Mouse (Mus musculus): ENCODE data around the gene Ints1. TPM values are rescaled to one million over a fixed set of nuclear protein-coding genes. Genes with fewer than 3 reads are reported as not detected.

The Ints1 gene
- polyA plus RNA-seq, 1 experiment from 2014 or later = 31.8 TPM

GRCm38 (mm10) chr5:139734746-139735145 lies 40.7 kb downstream of the Ints1 start:
- Histone ChIP-seq H3K9ac (ENCODE audit: low read length) (no peak overlapping the region), H3K9me3 (replicated peaks; ENCODE audit: control insufficient read depth, low read length) (no peaks in the 10 kb centered on the region), H3K27ac (ENCODE audit: low read depth, low read length) (no peak overlapping the region), H3K4me1 (ENCODE audit: control insufficient read depth, insufficient read depth, low read length) (peaks cover 7% of the 10 kb centered on the region), H3K4me2 (ENCODE audit: low read length) (no peak overlapping the region), H3K4me3 (ENCODE audit: low read depth, low read length) (no peak overlapping the region), H3K36me3 (ENCODE audit: control insufficient read depth, insufficient read depth, low read length) (no peaks in the 10 kb centered on the region), H3K27me3 (replicated peaks; ENCODE audit: control insufficient read depth, insufficient read depth, low read length) (0 out of 2 replicates have a peak, but pooled peaks cover 3% of the 10 kb centered on the region)
- no peak for DNase-seq (ENCODE audit: low spot score)
- no peak for ATAC-seq
- WGBS = 86% methylated on average over 7 of the region's 7 CpGs

GRCm38 (mm10) chr5:139734016-139734415 lies 41.5 kb downstream of the Ints1 start:
- Histone ChIP-seq H3K9ac (ENCODE audit: low read length) (no peak overlapping the region), H3K27ac (ENCODE audit: low read depth, low read length) (no peak overlapping the region), H3K4me1 (ENCODE audit: control insufficient read depth, insufficient read depth, low read length) (peaks cover 7% of the 10 kb centered on the region), H3K4me2 (ENCODE audit: low read length) (no peak overlapping the region), H3K27me3 (replicated peaks; ENCODE audit: control insufficient read depth, insufficient read depth, low read length) (0 out of 2 replicates have a peak, but pooled peaks cover 3% of the 10 kb centered on the region), H3K4me3 (ENCODE audit: low read depth, low read length) (no peak overlapping the region), H3K9me3 (replicated peaks; ENCODE audit: control insufficient read depth, low read length) (no peaks in the 10 kb centered on the region), H3K36me3 (ENCODE audit: control insufficient read depth, insufficient read depth, low read length) (no peaks in the 10 kb centered on the region)
- DNase-seq (ENCODE audit: low spot score) = no peak
- WGBS = 84% methylated on average over 3 of the region's 3 CpGs
- no peak for ATAC-seq

- 75% methylated on average over 11 of the region's 11 CpGs for WGBS
- H3K4me2 ChIP-seq (ENCODE audit: low read length) = no peak overlapping the region
- H3K9ac ChIP-seq (ENCODE audit: low read length) = no peak overlapping the region
- H3K27ac ChIP-seq (ENCODE audit: low read depth, low read length) = no peak overlapping the region
- H3K4me1 ChIP-seq (ENCODE audit: control insufficient read depth, insufficient read depth, low read length) = peaks cover 7% of the 10 kb centered on the region
- 0 out of 2 replicates have a peak, but pooled peaks cover 3% of the 10 kb centered on the region for H3K27me3 ChIP-seq (replicated peaks; ENCODE audit: control insufficient read depth, insufficient read depth, low read length)
- H3K9me3 ChIP-seq (replicated peaks; ENCODE audit: control insufficient read depth, low read length) = no peaks in the 10 kb centered on the region
- ATAC-seq (no peak), DNase-seq (ENCODE audit: low spot score) (no peak)
- H3K36me3 ChIP-seq (ENCODE audit: control insufficient read depth, insufficient read depth, low read length) = no peaks in the 10 kb centered on the region
- H3K4me3 ChIP-seq (ENCODE audit: low read depth, low read length) = no peak overlapping the region
These were observed 42.8 kb downstream of the Ints1 start for GRCm38 (mm10) chr5:139732634-139733107.

GRCm38 (mm10) chr5:139730712-139731486 lies 44.6 kb downstream of the Ints1 start:
- WGBS = 59% methylated on average over 8 of the region's 8 CpGs
- Histone ChIP-seq H3K9me3 (replicated peaks; ENCODE audit: control insufficient read depth, low read length) (no peaks in the 10 kb centered on the region), H3K36me3 (ENCODE audit: control insufficient read depth, insufficient read depth, low read length) (no peaks in the 10 kb centered on the region), H3K4me3 (ENCODE audit: low read depth, low read length) (no peak overlapping the region), H3K27me3 (replicated peaks; ENCODE audit: control insufficient read depth, insufficient read depth, low read length) (0 out of 2 replicates have a peak, but pooled peaks cover 3% of the 10 kb centered on the region), H3K27ac (ENCODE audit: low read depth, low read length) (no peak overlapping the region), H3K4me1 (ENCODE audit: control insufficient read depth, insufficient read depth, low read length) (peaks cover 7% of the 10 kb centered on the region), H3K9ac (ENCODE audit: low read length) (no peak overlapping the region), H3K4me2 (ENCODE audit: low read length) (no peak overlapping the region)
- no peak for ATAC-seq
- no peak for DNase-seq (ENCODE audit: low spot score)

- no peak for ATAC-seq
- Histone ChIP-seq H3K36me3 (ENCODE audit: control insufficient read depth, insufficient read depth, low read length) (no peaks in the 10 kb centered on the region), H3K9ac (ENCODE audit: low read length) (no peak overlapping the region), H3K4me3 (ENCODE audit: low read depth, low read length) (no peak overlapping the region), H3K4me1 (ENCODE audit: control insufficient read depth, insufficient read depth, low read length) (no peaks in the 10 kb centered on the region), H3K27ac (ENCODE audit: low read depth, low read length) (no peak overlapping the region), H3K27me3 (replicated peaks; ENCODE audit: control insufficient read depth, insufficient read depth, low read length) (no peaks in the 10 kb centered on the region), H3K4me2 (ENCODE audit: low read length) (no peak overlapping the region), H3K9me3 (replicated peaks; ENCODE audit: control insufficient read depth, low read length) (no peaks in the 10 kb centered on the region)
- 82% methylated on average over 11 of the region's 11 CpGs for WGBS
- no peak for DNase-seq (ENCODE audit: low spot score)
These were observed 48.2 kb downstream of the Ints1 start for GRCm38 (mm10) chr5:139727261-139727660.

GRCm38 (mm10) chr5:139726186-139726585 lies 49.3 kb downstream of the Ints1 start:
- Histone ChIP-seq H3K27me3 (replicated peaks; ENCODE audit: control insufficient read depth, insufficient read depth, low read length) (no peaks in the 10 kb centered on the region), H3K27ac (ENCODE audit: low read depth, low read length) (no peak overlapping the region), H3K9me3 (replicated peaks; ENCODE audit: control insufficient read depth, low read length) (no peaks in the 10 kb centered on the region), H3K4me3 (ENCODE audit: low read depth, low read length) (no peak overlapping the region), H3K9ac (ENCODE audit: low read length) (no peak overlapping the region), H3K4me1 (ENCODE audit: control insufficient read depth, insufficient read depth, low read length) (no peaks in the 10 kb centered on the region), H3K4me2 (ENCODE audit: low read length) (no peak overlapping the region), H3K36me3 (ENCODE audit: control insufficient read depth, insufficient read depth, low read length) (no peaks in the 10 kb centered on the region)
- ATAC-seq (no peak), DNase-seq (ENCODE audit: low spot score) (no peak)
- WGBS = 88% methylated on average over 3 of the region's 3 CpGs

GRCm38 (mm10) chr5:139724336-139725116 lies 50.9 kb downstream of the Ints1 start:
- Histone ChIP-seq H3K36me3 (ENCODE audit: control insufficient read depth, insufficient read depth, low read length) (no peaks in the 10 kb centered on the region), H3K4me1 (ENCODE audit: control insufficient read depth, insufficient read depth, low read length) (no peaks in the 10 kb centered on the region), H3K27ac (ENCODE audit: low read depth, low read length) (no peak overlapping the region), H3K4me3 (ENCODE audit: low read depth, low read length) (no peak overlapping the region), H3K9ac (ENCODE audit: low read length) (no peak overlapping the region), H3K4me2 (ENCODE audit: low read length) (no peak overlapping the region), H3K9me3 (replicated peaks; ENCODE audit: control insufficient read depth, low read length) (no peaks in the 10 kb centered on the region), H3K27me3 (replicated peaks; ENCODE audit: control insufficient read depth, insufficient read depth, low read length) (no peaks in the 10 kb centered on the region)
- DNase-seq (ENCODE audit: low spot score) = no peak
- no peak for ATAC-seq
- WGBS = 60% methylated on average over 10 of the region's 10 CpGs

- Histone ChIP-seq H3K36me3 (ENCODE audit: control insufficient read depth, insufficient read depth, low read length) (no peaks in the 10 kb centered on the region), H3K27ac (ENCODE audit: low read depth, low read length) (no peak overlapping the region), H3K4me1 (ENCODE audit: control insufficient read depth, insufficient read depth, low read length) (no peaks in the 10 kb centered on the region), H3K27me3 (replicated peaks; ENCODE audit: control insufficient read depth, insufficient read depth, low read length) (no peaks in the 10 kb centered on the region), H3K9me3 (replicated peaks; ENCODE audit: control insufficient read depth, low read length) (no peaks in the 10 kb centered on the region), H3K4me3 (ENCODE audit: low read depth, low read length) (no peak overlapping the region), H3K4me2 (ENCODE audit: low read length) (no peak overlapping the region), H3K9ac (ENCODE audit: low read length) (no peak overlapping the region)
- 91% methylated on average over 9 of the region's 9 CpGs for WGBS
- DNase-seq (ENCODE audit: low spot score) (no peak), ATAC-seq (no peak)
These were observed 52.4 kb downstream of the Ints1 start for GRCm38 (mm10) chr5:139723113-139723512.

GRCm38 (mm10) chr5:139722709-139723108 lies 52.8 kb downstream of the Ints1 start:
- H3K4me3 ChIP-seq (ENCODE audit: low read depth, low read length) = no peak overlapping the region
- no peaks in the 10 kb centered on the region for H3K27me3 ChIP-seq (replicated peaks; ENCODE audit: control insufficient read depth, insufficient read depth, low read length)
- no peaks in the 10 kb centered on the region for H3K36me3 ChIP-seq (ENCODE audit: control insufficient read depth, insufficient read depth, low read length)
- ATAC-seq (no peak), DNase-seq (ENCODE audit: low spot score) (no peak)
- no peak overlapping the region for H3K27ac ChIP-seq (ENCODE audit: low read depth, low read length)
- H3K4me2 ChIP-seq (ENCODE audit: low read length) = no peak overlapping the region
- H3K9ac ChIP-seq (ENCODE audit: low read length) = no peak overlapping the region
- H3K4me1 ChIP-seq (ENCODE audit: control insufficient read depth, insufficient read depth, low read length) = no peaks in the 10 kb centered on the region
- 72% methylated on average over 6 of the region's 6 CpGs for WGBS
- no peaks in the 10 kb centered on the region for H3K9me3 ChIP-seq (replicated peaks; ENCODE audit: control insufficient read depth, low read length)

Measured in forebrain, embryonic 14.5 days (tissue).